Mouse (Mus musculus): ENCODE data around the gene Hbb-bh1. TPM values are rescaled to one million over a fixed set of nuclear protein-coding genes. Genes with fewer than 3 reads are reported as not detected.
"Not testable (repeated sequence)": the region's sequence is repeated elsewhere in the genome, so short reads cannot be mapped to it uniquely, and the experiment has no call there.

Hbb-bh1 gene
- polyA plus RNA-seq, 1 experiment, result not detected

DNA sequence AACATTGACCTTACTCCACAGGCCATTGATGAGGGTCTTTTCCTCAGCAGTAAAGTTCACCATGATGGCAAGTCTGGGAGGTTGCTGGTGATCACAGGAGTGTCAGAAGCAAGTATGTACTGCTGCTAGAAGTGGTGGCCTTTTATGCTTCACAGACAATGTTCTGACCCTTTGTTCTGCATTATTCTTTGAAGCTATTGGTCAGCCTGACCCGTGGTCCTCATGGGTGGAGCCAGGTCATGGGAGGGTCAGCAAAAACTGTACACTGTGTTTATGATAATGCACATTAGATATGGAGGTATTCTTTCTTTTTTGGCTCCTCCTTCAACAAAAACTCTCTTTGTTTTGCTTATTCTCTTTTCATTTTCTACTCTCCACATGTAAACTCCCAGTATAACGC is 10.1 kb upstream of the Hbb-bh1 start, which contains the start of gene Hbb-y:
Hbb-y (minus strand) TSS at position 127 of the 400 bp plus-strand sequence.
- Histone ChIP-seq H3K9me3 (no peaks in the 10 kb centered on the region), H3K4me1 (peaks cover 19% of the 10 kb centered on the region)
- TF ChIP-seq GATA1 (IDR thresholded peaks at IDR 0.05; ENCODE audit: borderline replicate concordance, low read length) (no peak), FLI1 (IDR thresholded peaks at IDR 0.05; ENCODE audit: low read length) (no peak)

GRCm38 (mm10) chr7:103844525-103845325 is 1.8 kb upstream of the Hbb-bh1 start:
- Histone ChIP-seq H3K9me3 (no peaks in the 10 kb centered on the region), H3K4me3 (replicated peaks) (no peak overlapping the region), H3K4me1 (peaks cover 21% of the 10 kb centered on the region), H3K36me3 (replicated peaks; ENCODE audit: low read length) (no peaks in the 10 kb centered on the region), H3K27me3 (replicated peaks) (no peaks in the 10 kb centered on the region)
- TF ChIP-seq FLI1 (IDR thresholded peaks at IDR 0.05; ENCODE audit: low read length) (no peak), GATA1 (IDR thresholded peaks at IDR 0.05; ENCODE audit: borderline replicate concordance, low read length) (no peak)

More for the DNA sequence above, 10.1 kb upstream of the Hbb-bh1 start, which contains the start of gene Hbb-y:
- no peaks in the 10 kb centered on the region for H3K36me3 ChIP-seq (replicated peaks; ENCODE audit: low read length)
- H3K27me3 ChIP-seq (replicated peaks), result no peaks in the 10 kb centered on the region
- no peak within 1 kb of the TSS for H3K4me3 ChIP-seq (replicated peaks)

DNA sequence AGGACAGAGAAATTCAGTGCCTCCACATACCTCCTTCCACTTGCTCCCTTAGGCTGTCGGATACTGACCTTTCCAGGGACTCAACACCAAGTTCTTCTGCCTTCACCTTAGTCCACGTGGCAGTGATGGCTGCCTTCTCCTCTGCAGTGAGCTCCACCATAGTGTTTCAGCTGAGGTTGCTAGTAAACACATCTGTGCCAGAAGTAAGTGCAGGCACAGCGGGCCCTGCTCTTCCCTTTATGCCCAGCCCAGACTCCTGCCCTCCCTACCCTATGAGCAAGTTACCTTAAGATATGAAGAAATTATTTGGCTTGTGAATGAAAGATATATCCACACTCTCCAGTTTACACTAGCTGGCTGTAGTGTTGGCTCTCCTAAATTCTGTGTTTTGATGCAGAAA is 2.7 kb downstream of the Hbb-bh1 start, which contains the start of gene Hbb-bh2:
Hbb-bh2 (minus strand) TSS at position 253 of the 400 bp plus-strand sequence.
- TF ChIP-seq GATA1 (IDR thresholded peaks at IDR 0.05; ENCODE audit: borderline replicate concordance, low read length) (no peak), FLI1 (IDR thresholded peaks at IDR 0.05; ENCODE audit: low read length) (no peak)

DNA sequence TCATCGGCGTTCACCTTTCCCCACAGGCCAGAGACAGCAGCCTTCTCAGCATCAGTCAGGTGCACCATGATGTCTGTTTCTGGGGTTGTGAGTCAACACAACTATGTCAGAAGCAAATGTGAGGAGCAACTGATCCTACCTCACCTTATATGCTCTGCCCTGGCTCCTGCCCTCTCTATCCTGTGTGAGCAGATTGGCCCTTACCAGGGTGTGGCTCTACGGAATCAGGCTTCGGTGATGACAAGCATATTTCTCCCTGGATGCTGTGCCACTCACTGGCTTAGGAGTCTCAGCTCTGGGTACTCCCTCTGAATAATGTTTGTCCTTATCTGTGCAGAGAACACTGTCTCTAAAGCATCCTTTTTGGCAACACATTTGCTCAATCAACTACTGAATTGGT is 15.2 kb downstream of the Hbb-bh1 start, which contains the start of gene Hbb-bs:
Hbb-bs (minus strand) TSS at position 289 of the 400 bp plus-strand sequence.
- H3K9me3 ChIP-seq, result no peaks in the 10 kb centered on the region
- TF ChIP-seq GATA1 (IDR thresholded peaks at IDR 0.05; ENCODE audit: borderline replicate concordance, low read length) (no peak), FLI1 (IDR thresholded peaks at IDR 0.05; ENCODE audit: low read length) (no peak)
- no peaks in the 10 kb centered on the region for H3K27me3 ChIP-seq (replicated peaks)
- peak within 1 kb of the TSS; percentile 62 for H3K4me3 ChIP-seq (replicated peaks)
- no peaks in the 10 kb centered on the region for H3K36me3 ChIP-seq (replicated peaks; ENCODE audit: low read length)
- peaks cover 16% of the 10 kb centered on the region for H3K4me1 ChIP-seq

More for the DNA sequence above, 2.7 kb downstream of the Hbb-bh1 start, which contains the start of gene Hbb-bh2:
- Histone ChIP-seq H3K36me3 (replicated peaks; ENCODE audit: low read length) (no peaks in the 10 kb centered on the region), H3K27me3 (replicated peaks) (no peaks in the 10 kb centered on the region), H3K4me1 (peaks cover 26% of the 10 kb centered on the region), H3K4me3 (replicated peaks) (no peak within 1 kb of the TSS), H3K9me3 (no peaks in the 10 kb centered on the region)

- peaks cover 16% of the 10 kb centered on the region for H3K4me1 ChIP-seq
- H3K36me3 ChIP-seq (replicated peaks; ENCODE audit: low read length); H3K9me3 ChIP-seq; H3K27me3 ChIP-seq (replicated peaks); H3K4me3 ChIP-seq (replicated peaks): not testable (repeated sequence)
Measured at GRCm38 (mm10) chr7:103827139-103827538, 15.8 kb downstream of the Hbb-bh1 start.

GRCm38 (mm10) chr7:103826255-103826887 is 16.6 kb downstream of the Hbb-bh1 start:
- Histone ChIP-seq H3K4me1 (peaks cover 16% of the 10 kb centered on the region), H3K4me3 (replicated peaks) (no peak overlapping the region), H3K27me3 (replicated peaks) (no peaks in the 10 kb centered on the region), H3K9me3 (no peaks in the 10 kb centered on the region), H3K36me3 (replicated peaks; ENCODE audit: low read length) (no peaks in the 10 kb centered on the region)
- no peak for TF ChIP-seq FLI1 (IDR thresholded peaks at IDR 0.05; ENCODE audit: low read length)
- TF ChIP-seq GATA1 (IDR thresholded peaks at IDR 0.05; ENCODE audit: borderline replicate concordance, low read length), result no peak

DNA sequence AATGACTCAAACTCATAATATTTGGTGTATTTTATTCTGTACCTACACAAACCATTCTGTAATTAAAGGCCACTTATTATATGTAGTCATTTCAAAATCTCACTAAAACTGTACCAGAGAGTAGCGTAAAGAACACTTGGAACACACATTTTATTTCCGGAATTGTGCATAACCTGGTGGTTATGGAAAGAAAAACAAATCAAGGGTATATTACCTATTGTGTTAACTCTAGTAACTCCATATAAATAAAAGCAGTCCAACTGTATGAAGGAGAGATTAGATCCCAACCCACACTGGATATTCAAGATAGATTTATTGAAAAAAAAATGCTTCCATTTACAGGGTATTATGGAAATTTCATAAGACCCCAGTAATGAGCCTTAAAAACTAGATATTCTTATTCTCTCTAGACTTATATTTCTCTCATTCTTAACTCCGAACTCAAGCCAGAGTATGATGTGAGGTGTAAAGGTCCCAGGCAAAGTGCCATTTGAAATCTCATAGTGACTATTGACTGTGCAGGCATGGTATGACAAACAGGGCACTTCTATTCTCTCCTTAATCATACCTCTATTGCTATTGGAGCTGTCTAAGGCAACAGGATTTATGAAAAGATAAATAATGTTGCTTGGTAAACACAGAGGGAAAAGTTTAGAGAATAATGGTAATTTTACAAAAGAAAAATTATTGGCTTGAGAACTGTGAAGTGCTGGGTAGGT is 17.3 kb downstream of the Hbb-bh1 start:
- no peaks in the 10 kb centered on the region for H3K9me3 ChIP-seq
- H3K4me3 ChIP-seq (replicated peaks), result no peak overlapping the region
- no peaks in the 10 kb centered on the region for H3K36me3 ChIP-seq (replicated peaks; ENCODE audit: low read length)
- no peaks in the 10 kb centered on the region for H3K27me3 ChIP-seq (replicated peaks)
- peaks cover 16% of the 10 kb centered on the region for H3K4me1 ChIP-seq
- no peak for TF ChIP-seq FLI1 (IDR thresholded peaks at IDR 0.05; ENCODE audit: low read length)
- no peak for TF ChIP-seq GATA1 (IDR thresholded peaks at IDR 0.05; ENCODE audit: borderline replicate concordance, low read length)

DNA sequence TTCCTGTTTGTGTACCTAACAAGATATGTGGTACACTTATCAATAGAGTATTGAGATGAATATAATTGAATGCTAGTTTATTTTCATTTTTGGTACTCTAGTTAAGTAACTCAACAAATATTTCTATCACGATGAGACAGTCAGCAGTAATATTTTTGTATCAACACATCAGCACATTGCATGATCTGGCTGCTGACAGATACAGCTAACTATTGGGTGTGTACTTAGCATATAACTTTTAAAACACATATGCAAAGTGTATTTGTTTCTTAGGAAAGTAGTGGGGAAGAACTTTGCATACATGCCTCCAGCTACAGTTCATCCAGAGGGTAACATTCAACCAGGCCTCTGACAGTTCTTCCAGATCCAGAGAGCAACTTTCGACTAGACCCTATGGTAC is 18.4 kb downstream of the Hbb-bh1 start:
- no peaks in the 10 kb centered on the region for H3K36me3 ChIP-seq (replicated peaks; ENCODE audit: low read length)
- no peak for TF ChIP-seq FLI1 (IDR thresholded peaks at IDR 0.05; ENCODE audit: low read length)
- TF ChIP-seq GATA1 (IDR thresholded peaks at IDR 0.05; ENCODE audit: borderline replicate concordance, low read length), result no peak
- no peaks in the 10 kb centered on the region for H3K27me3 ChIP-seq (replicated peaks)
- peaks cover 10% of the 10 kb centered on the region for H3K4me1 ChIP-seq
- no peak overlapping the region for H3K4me3 ChIP-seq (replicated peaks)
- H3K9me3 ChIP-seq, result no peaks in the 10 kb centered on the region

GRCm38 (mm10) chr7:103815085-103815484 is 27.9 kb downstream of the Hbb-bh1 start:
- not testable (repeated sequence) for H3K27me3 ChIP-seq (replicated peaks); H3K36me3 ChIP-seq (replicated peaks; ENCODE audit: low read length); H3K9me3 ChIP-seq; H3K4me3 ChIP-seq (replicated peaks)
- H3K4me1 ChIP-seq, result peaks cover 30% of the 10 kb centered on the region

GRCm38 (mm10) chr7:103813766-103814165 is 29.2 kb downstream of the Hbb-bh1 start, which contains the start of gene Hbb-bt:
Gene Hbb-bt, minus strand, starts transcription at chr7:103813996.
- Histone ChIP-seq H3K36me3 (replicated peaks; ENCODE audit: low read length) (no peaks in the 10 kb centered on the region), H3K9me3 (no peaks in the 10 kb centered on the region), H3K4me1 (peaks cover 43% of the 10 kb centered on the region), H3K27me3 (replicated peaks) (no peaks in the 10 kb centered on the region), H3K4me3 (replicated peaks) (peak within 1 kb of the TSS; percentile 38)
- TF ChIP-seq GATA1 (IDR thresholded peaks at IDR 0.05; ENCODE audit: borderline replicate concordance, low read length) (no peak), FLI1 (IDR thresholded peaks at IDR 0.05; ENCODE audit: low read length) (no peak)

GRCm38 (mm10) chr7:103813152-103813551 is 29.8 kb downstream of the Hbb-bh1 start:
- not testable (repeated sequence) for H3K27me3 ChIP-seq (replicated peaks); H3K36me3 ChIP-seq (replicated peaks; ENCODE audit: low read length); H3K9me3 ChIP-seq; H3K4me3 ChIP-seq (replicated peaks)
- H3K4me1 ChIP-seq, result peaks cover 45% of the 10 kb centered on the region

Measured in megakaryocyte, embryonic 14.5 days (primary cell).